Mouse (Mus musculus): ENCODE results near the gene Eif4e3.

The Eif4e3 gene

GRCm38 (mm10) chr6:99665457-99666317, 884 bp downstream of the Eif4e3 start:
- no peak for DNase-seq (ENCODE audit: low spot score in 2 of 2)

- DNase-seq (ENCODE audit: low spot score in 2 of 2) = no peak
Measured at GRCm38 (mm10) chr6:99663232-99663631, 3.3 kb downstream of the Eif4e3 start.

- DNase-seq (ENCODE audit: low spot score in 2 of 2) = no peak
Measured at GRCm38 (mm10) chr6:99660443-99660842, 6.1 kb downstream of the Eif4e3 start.

- DNase-seq (ENCODE audit: low spot score in 2 of 2) = no peak
Measured at GRCm38 (mm10) chr6:99658586-99658985, 8.0 kb downstream of the Eif4e3 start.

GRCm38 (mm10) chr6:99656088-99656487, 10.5 kb downstream of the Eif4e3 start:
- DNase-seq (ENCODE audit: low spot score in 2 of 2) = no peak

- DNase-seq (ENCODE audit: low spot score in 2 of 2) = no peak
Measured at GRCm38 (mm10) chr6:99655488-99655887, 11.1 kb downstream of the Eif4e3 start.

- no peak for DNase-seq (ENCODE audit: low spot score in 2 of 2)
Measured at GRCm38 (mm10) chr6:99654343-99654742, 12.2 kb downstream of the Eif4e3 start.

- no peak for DNase-seq (ENCODE audit: low spot score in 2 of 2)
Measured at GRCm38 (mm10) chr6:99652341-99652740, 14.2 kb downstream of the Eif4e3 start.

- DNase-seq (ENCODE audit: low spot score in 2 of 2) = no peak
Measured at GRCm38 (mm10) chr6:99649307-99649706, 17.3 kb downstream of the Eif4e3 start.

GRCm38 (mm10) chr6:99646344-99646743, 20.2 kb downstream of the Eif4e3 start:
- no peak for DNase-seq (ENCODE audit: low spot score in 2 of 2)

GRCm38 (mm10) chr6:99644876-99645275, 21.7 kb downstream of the Eif4e3 start:
- DNase-seq (ENCODE audit: low spot score in 2 of 2) = no peak

- no peak for DNase-seq (ENCODE audit: low spot score in 2 of 2)
Measured at GRCm38 (mm10) chr6:99644386-99644785, 22.2 kb downstream of the Eif4e3 start.

GRCm38 (mm10) chr6:99643439-99644199, 23.0 kb downstream of the Eif4e3 start:
- DNase-seq (ENCODE audit: low spot score in 2 of 2) = peak in 1 of 2 experiments; percentile 59

- DNase-seq (ENCODE audit: low spot score in 2 of 2) = no peak
Measured at GRCm38 (mm10) chr6:99637456-99637855, 29.1 kb downstream of the Eif4e3 start.

GRCm38 (mm10) chr6:99636801-99637200, 29.8 kb downstream of the Eif4e3 start:
- DNase-seq (ENCODE audit: low spot score in 2 of 2) = no peak

GRCm38 (mm10) chr6:99636121-99636520, 30.4 kb downstream of the Eif4e3 start:
- no peak for DNase-seq (ENCODE audit: low spot score in 2 of 2)

GRCm38 (mm10) chr6:99632121-99632980, 34.2 kb downstream of the Eif4e3 start:
- DNase-seq (ENCODE audit: low spot score in 2 of 2) = no peak

- no peak for DNase-seq (ENCODE audit: low spot score in 2 of 2)
Measured at GRCm38 (mm10) chr6:99631637-99632036, 34.9 kb downstream of the Eif4e3 start.

- no peak for DNase-seq (ENCODE audit: low spot score in 2 of 2)
Measured at GRCm38 (mm10) chr6:99629726-99630458, 36.7 kb downstream of the Eif4e3 start.

- DNase-seq (ENCODE audit: low spot score in 2 of 2) = no peak
Measured at GRCm38 (mm10) chr6:99626347-99626746, 40.2 kb downstream of the Eif4e3 start.

- DNase-seq (ENCODE audit: low spot score in 2 of 2) = no peak
Measured at GRCm38 (mm10) chr6:99625803-99626202, 40.8 kb downstream of the Eif4e3 start.
